Mouse (Mus musculus) hindbrain, embryonic 10.5 days (tissue): Measurements from ENCODE around the gene Ndufa6. TPM values are rescaled to one million over a fixed set of nuclear protein-coding genes. Genes with fewer than 3 reads are reported as not detected.

Experiments used
- DNase-seq: peaks from one replicate; pipeline ENCODE4 v3.0.0-alpha.2; 2017; ENCODE audit warnings: low spot score
- H3K27ac ChIP-seq: fragments of 300-500 bp; sonication (generic); 2 replicates; pipeline ENCODE4 v1.5.1; 2016; ENCODE audit warnings: mild to moderate bottlenecking, moderate library complexity
- H3K27me3 ChIP-seq: fragments of 300-500 bp; sonication (generic); 2 replicates; pipeline ENCODE4 v1.6.1; 2016; ENCODE audit warnings: mild to moderate bottlenecking; ENCODE audit not compliant: poor library complexity, insufficient read depth, severe bottlenecking
- H3K36me3 ChIP-seq: fragments of 300-500 bp; sonication (generic); 2 replicates; pipeline ENCODE4 v1.6.1; 2016; ENCODE audit warnings: mild to moderate bottlenecking, moderate library complexity
- H3K4me1 ChIP-seq: fragments of 300-500 bp; sonication (generic); replicated peaks from 2 replicates; pipeline ENCODE4 v1.6.1; 2016; ENCODE audit warnings: mild to moderate bottlenecking
- H3K4me3 ChIP-seq: fragments of 300-500 bp; sonication (generic); 2 replicates; pipeline ENCODE4 v1.5.1; 2016; ENCODE audit warnings: mild to moderate bottlenecking, moderate library complexity
- H3K9me3 ChIP-seq: fragments of 300-500 bp; sonication (generic); 2 replicates; pipeline ENCODE4 v1.6.1; 2016; ENCODE audit warnings: mild to moderate bottlenecking, moderate library complexity
- WGBS: fragments of 180-500 bp; shearing (Covaris S2); methylation state at CpG from one replicate; pipeline ENCODE4 v1.1.7; 2016; 5-methylcytosine and 5-hydroxymethylcytosine counted together
- polyA plus RNA-seq: library from polyadenylated mRNA; unstranded; fragments of >200 nt; fragmentation: Nextera tagmentation; extraction: Ambion mirVana; gene quantifications from 2 replicates; pipeline ENCODE4 v1.2.1, GENCODE M21; 2016

Gene Ndufa6
- polyA plus RNA-seq, 1 experiment from 2014 or later: 273 TPM

DNA sequence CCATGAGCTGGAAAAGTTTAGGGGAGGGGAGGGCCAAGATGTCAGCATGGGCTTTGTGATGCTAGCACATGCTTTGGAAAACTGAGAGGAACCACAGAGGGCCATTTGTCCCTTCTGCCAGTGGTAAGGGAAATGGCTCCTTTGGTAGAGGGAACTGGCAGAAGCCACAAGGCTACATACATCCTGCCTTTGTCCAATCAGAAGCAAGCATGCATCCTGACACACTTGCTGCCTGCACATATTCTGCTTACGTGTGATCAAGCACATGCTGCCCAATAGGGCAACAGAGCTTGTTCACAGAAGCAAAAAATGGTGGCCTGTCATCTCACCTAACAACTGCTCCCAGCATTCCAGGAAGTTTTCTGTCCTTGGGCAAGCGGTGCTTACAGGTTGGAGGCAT lies 28.7 kb downstream of the Ndufa6 start:
- Histone ChIP-seq H3K4me3 (no peak overlapping the region), H3K36me3 (peaks cover 14% of the 10 kb centered on the region), H3K27me3 (no peaks in the 10 kb centered on the region), H3K4me1 (peaks cover 10% of the 10 kb centered on the region; the same call in 1 of the 2 replicates), H3K27ac (no peak overlapping the region), H3K9me3 (no peaks in the 10 kb centered on the region)
- 80% methylated on average over 2 of the region's 2 CpGs for WGBS
- no peak for DNase-seq

DNA sequence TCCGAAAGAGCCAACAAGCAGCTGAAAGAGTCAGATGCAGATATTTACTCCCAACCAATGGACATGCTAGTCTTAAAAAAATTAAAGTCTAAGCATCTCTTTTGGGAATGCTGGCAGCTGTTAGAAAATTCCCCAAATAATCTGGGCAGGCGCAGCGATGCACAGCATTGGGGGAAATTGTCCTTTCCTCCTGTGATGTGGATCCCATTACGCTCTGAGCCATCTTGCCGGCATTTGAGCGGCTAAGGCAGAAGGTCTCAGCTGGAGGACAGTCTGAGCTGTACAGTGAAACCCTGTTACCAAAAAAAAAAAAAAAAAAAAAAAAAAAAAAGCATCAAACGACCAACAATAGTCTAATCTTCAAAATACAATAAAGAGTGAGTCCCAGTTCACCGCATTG lies 31.9 kb downstream of the Ndufa6 start:
- Histone ChIP-seq H3K27me3 (no peaks in the 10 kb centered on the region), H3K27ac (no peak overlapping the region), H3K9me3 (no peaks in the 10 kb centered on the region), H3K36me3 (no peaks in the 10 kb centered on the region), H3K4me1 (0 out of 2 replicates have a peak, but pooled peaks cover 6% of the 10 kb centered on the region), H3K4me3 (no peak overlapping the region)
- no peak for DNase-seq
- 77% methylated on average over 8 of the region's 8 CpGs for WGBS

- 0 out of 2 replicates have a peak, but pooled peaks cover 6% of the 10 kb centered on the region for H3K4me1 ChIP-seq
- no peak for DNase-seq
- WGBS: 93% methylated on average over 1 of the region's 1 CpGs
- no peak overlapping the region for H3K27ac ChIP-seq
- no peaks in the 10 kb centered on the region for H3K36me3 ChIP-seq
- no peak overlapping the region for H3K4me3 ChIP-seq
- no peaks in the 10 kb centered on the region for H3K27me3 ChIP-seq
- no peaks in the 10 kb centered on the region for H3K9me3 ChIP-seq
Measured at GRCm38 (mm10) chr15:82319613-82320012, 34.5 kb downstream of the Ndufa6 start.

DNA sequence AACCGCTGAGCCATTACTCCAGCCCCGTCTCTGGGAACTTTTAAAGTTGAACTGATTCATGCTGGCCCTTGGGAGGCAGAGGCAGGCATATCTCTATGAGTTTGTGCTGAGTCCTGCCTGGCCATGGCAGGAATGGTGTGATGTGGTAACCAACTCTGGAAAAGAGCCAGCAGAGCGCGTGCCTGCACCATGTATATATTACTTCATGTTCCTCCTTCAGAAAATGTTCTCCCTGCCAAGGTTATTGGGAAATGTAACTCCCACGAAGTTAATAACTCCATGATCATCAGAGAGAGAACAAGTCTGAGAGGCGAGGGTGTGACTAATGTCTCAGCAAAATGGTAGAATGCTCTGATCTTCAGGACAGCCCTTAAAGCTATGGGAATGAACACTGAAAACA lies 36.3 kb downstream of the Ndufa6 start:
- Histone ChIP-seq H3K9me3 (no peaks in the 10 kb centered on the region), H3K36me3 (no peaks in the 10 kb centered on the region), H3K27me3 (no peaks in the 10 kb centered on the region), H3K4me1 (0 out of 2 replicates have a peak, but pooled peaks cover 2% of the 10 kb centered on the region), H3K4me3 (no peak overlapping the region), H3K27ac (no peak overlapping the region)
- DNase-seq: no peak
- WGBS: 90% methylated on average over 6 of the region's 6 CpGs

DNA sequence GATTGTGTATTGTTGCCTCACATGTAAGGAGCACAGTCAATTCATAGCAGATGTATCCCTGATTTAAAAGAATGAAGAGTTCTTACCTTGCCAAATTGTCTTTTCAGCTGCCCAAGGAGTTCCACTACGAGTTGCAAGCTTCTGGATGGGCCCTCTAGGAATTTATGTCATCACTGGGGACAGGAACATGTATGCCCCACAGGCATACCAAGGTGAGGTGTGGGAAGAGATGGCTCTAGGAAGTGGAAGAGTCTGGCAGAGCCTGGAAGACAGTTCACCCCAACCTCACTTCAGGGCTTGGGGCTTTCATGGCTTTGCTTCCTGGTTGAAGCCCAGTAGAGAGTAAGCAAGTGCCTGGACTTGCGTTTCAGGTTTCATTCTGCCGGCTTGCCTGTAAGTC lies 45.7 kb downstream of the Ndufa6 start:
- no peak for DNase-seq
- no peaks in the 10 kb centered on the region for H3K27me3 ChIP-seq
- no peaks in the 10 kb centered on the region for H3K36me3 ChIP-seq
- no peaks in the 10 kb centered on the region for H3K9me3 ChIP-seq
- no peak overlapping the region for H3K27ac ChIP-seq
- no peaks in the 10 kb centered on the region for H3K4me1 ChIP-seq
- no peak overlapping the region for H3K4me3 ChIP-seq
- 86% methylated on average over 3 of the region's 3 CpGs for WGBS

DNA sequence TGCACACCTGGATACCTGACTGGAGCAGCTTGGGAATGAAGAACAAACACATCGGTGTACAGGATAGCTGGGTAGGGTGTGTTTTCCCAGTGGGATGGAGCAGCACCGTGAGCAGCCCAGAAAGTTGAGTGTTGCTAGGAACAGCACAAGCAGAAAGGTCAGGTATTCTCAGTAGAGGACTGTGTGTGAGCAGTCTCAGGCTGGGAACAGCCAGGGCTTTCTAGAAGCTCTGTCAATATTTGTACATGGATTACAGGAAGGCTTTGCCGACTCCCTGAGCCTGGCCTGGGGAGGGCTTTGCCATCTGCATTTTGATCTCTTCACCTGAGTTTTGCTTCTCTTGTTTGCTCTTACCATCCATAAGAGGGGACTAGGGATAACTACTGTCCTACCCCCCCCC lies 47.0 kb downstream of the Ndufa6 start:
- WGBS: 79% methylated on average over 3 of the region's 3 CpGs
- no peak overlapping the region for H3K4me3 ChIP-seq
- no peak overlapping the region for H3K27ac ChIP-seq
- H3K9me3 ChIP-seq: no peaks in the 10 kb centered on the region
- H3K27me3 ChIP-seq: no peaks in the 10 kb centered on the region
- H3K36me3 ChIP-seq: no peaks in the 10 kb centered on the region
- H3K4me1 ChIP-seq: no peaks in the 10 kb centered on the region
- no peak for DNase-seq

Other genes starting within 250 kb of the Ndufa6 start
- gene Ccdc134, start 226.4 kb downstream of the Ndufa6 start, polyA plus RNA-seq: 19.6 and 23.4 TPM in 2 replicates
- 211 and 242 TPM in 2 replicates for gene Srebf2, start 207.1 kb downstream of the Ndufa6 start, polyA plus RNA-seq
- 1.6 and 1.8 TPM in 2 replicates for gene Shisa8, start 141.5 kb downstream of the Ndufa6 start, polyA plus RNA-seq
- gene Tnfrsf13c, start 130.0 kb downstream of the Ndufa6 start, polyA plus RNA-seq: 0.18 and 0.46 TPM in 2 replicates
- 86.2 and 92.6 TPM in 2 replicates for gene Cenpm, start 109.6 kb downstream of the Ndufa6 start, polyA plus RNA-seq
- 0.17 and 1.5 TPM in 2 replicates for gene 1500009C09Rik, start 101.9 kb downstream of the Ndufa6 start, polyA plus RNA-seq
- gene Sept3, start 79.4 kb downstream of the Ndufa6 start, polyA plus RNA-seq: 72.8 and 111 TPM in 2 replicates
- 0.19 TPM in 1 of 2 replicates, not detected in the other for gene Wbp2nl, start 55.4 kb downstream of the Ndufa6 start, polyA plus RNA-seq
- 20.9 and 24.9 TPM in 2 replicates for gene Naga, start 15.4 kb downstream of the Ndufa6 start, polyA plus RNA-seq
- gene Pheta2, start 15.4 kb downstream of the Ndufa6 start, polyA plus RNA-seq: 4.8 TPM in 2 replicates
- gene Smdt1, start 15.4 kb downstream of the Ndufa6 start, polyA plus RNA-seq: 269 and 314 TPM in 2 replicates
- 2.5 and 3.0 TPM in 2 replicates for gene Cyp2d22, start 25.9 kb upstream of the Ndufa6 start, polyA plus RNA-seq
- gene Cyp2d11, start 39.7 kb upstream of the Ndufa6 start, polyA plus RNA-seq: not detected in 2 replicates
- gene Cyp2d10, start 52.9 kb upstream of the Ndufa6 start, polyA plus RNA-seq: not detected in 2 replicates
- not detected in 2 replicates for gene Cyp2d9, start 79.1 kb upstream of the Ndufa6 start, polyA plus RNA-seq
- not detected in 2 replicates for gene Cyp2d12, start 200.8 kb upstream of the Ndufa6 start, polyA plus RNA-seq